Mouse (Mus musculus): ENCODE measurements around the gene 4921536K21Rik. TPM values are rescaled to one million over a fixed set of nuclear protein-coding genes. Genes with fewer than 3 reads are reported as not detected.

Gene 4921536K21Rik
- total and polyA plus RNA-seq, 3 experiments, result 0.08 to 0.40 TPM; not detected in 1

- TF ChIP-seq CTCF (IDR thresholded peaks at IDR 0.05 in 2 of 3, conservative IDR thresholded peaks at IDR 0.05 in 1 of 3; ENCODE audit: control insufficient read depth in 1 of 3, insufficient read depth in 1 of 3, low read depth in 2 of 3, low read length in 3 of 3, poor library complexity in 1 of 3, severe bottlenecking in 1 of 3) (no peak), EP300 (IDR thresholded peaks at IDR 0.05; ENCODE audit: low read depth in 1 of 2, low read length in 2 of 2) (no peak), MEF2A (IDR thresholded peaks at IDR 0.05; ENCODE audit: extremely low read depth, insufficient replicate concordance, low read depth, low read length, poor library complexity, severe bottlenecking) (no peak), RCOR1 (IDR thresholded peaks at IDR 0.05; ENCODE audit: low read depth, low read length) (no peak), TAL1 (IDR thresholded peaks at IDR 0.05; ENCODE audit: low read length) (no peak), CHD1 (IDR thresholded peaks at IDR 0.05; ENCODE audit: low read depth, low read length) (no peak), MYB (IDR thresholded peaks at IDR 0.05; ENCODE audit: low read depth, low read length) (no peak), TCF12 (IDR thresholded peaks at IDR 0.05; ENCODE audit: low read depth, low read length) (no peak), BHLHE40 (IDR thresholded peaks at IDR 0.05; ENCODE audit: borderline replicate concordance, low read depth, low read length) (no peak), JUND (IDR thresholded peaks at IDR 0.05; ENCODE audit: low read depth, low read length) (no peak)
- DNase-seq (ENCODE audit: low read depth, low spot score), result no peak
- Histone ChIP-seq H3K79me2 (ENCODE audit: control insufficient read depth, insufficient read depth, low read length, poor library complexity) (no peaks in the 10 kb centered on the region), H3K36me3 (ENCODE audit: control insufficient read depth in 1 of 2, insufficient read depth in 2 of 2, low read length in 2 of 2) (no peaks in the 10 kb centered on the region), H3K9ac (ENCODE audit: control insufficient read depth, low read depth, low read length, poor library complexity, severe bottlenecking) (no peak overlapping the region), H3K4me3 (ENCODE audit: control insufficient read depth in 1 of 2, insufficient read depth in 1 of 2, low read depth in 2 of 2, low read length in 2 of 2) (no peak overlapping the region), H3K27ac (ENCODE audit: control insufficient read depth, low read depth, low read length) (no peak overlapping the region), H3K9me3 (replicated peaks; ENCODE audit: insufficient read depth, low read length) (no peaks in the 10 kb centered on the region), H3K4me1 (ENCODE audit: control insufficient read depth in 1 of 2, insufficient read depth in 2 of 2, low read length in 2 of 2) (no peaks in the 10 kb centered on the region), H3K27me3 (ENCODE audit: control insufficient read depth in 1 of 2, insufficient read depth in 2 of 2, low read length in 2 of 2) (peaks cover 10 to 21% of the 10 kb centered on the region in 2 experiments)
These were observed 40.7 kb downstream of the 4921536K21Rik start for GRCm38 (mm10) chr11:3854156-3854555.

GRCm38 (mm10) chr11:3853481-3854034, 41.3 kb downstream of the 4921536K21Rik start:
- TF ChIP-seq USF1 (IDR thresholded peaks at IDR 0.05; ENCODE audit: low read depth, low read length) (no peak), HCFC1 (IDR thresholded peaks at IDR 0.05; ENCODE audit: low read depth, low read length) (no peak), ZMIZ1 (IDR thresholded peaks at IDR 0.05; ENCODE audit: low read depth, low read length) (no peak), ZC3H11A (IDR thresholded peaks at IDR 0.05; ENCODE audit: low read depth, low read length) (no peak), GABPA (IDR thresholded peaks at IDR 0.05; ENCODE audit: low read depth, low read length) (no peak), ELF1 (IDR thresholded peaks at IDR 0.05; ENCODE audit: low read depth, low read length) (no peak), NELFE (IDR thresholded peaks at IDR 0.05; ENCODE audit: low read depth, low read length) (no peak)
- DNase-seq (ENCODE audit: low read depth, low spot score), result no peak
- no peaks in the 10 kb centered on the region for H3K36me3 ChIP-seq (ENCODE audit: control insufficient read depth in 1 of 2, insufficient read depth in 2 of 2, low read length in 2 of 2)
- no peaks in the 10 kb centered on the region for H3K9me3 ChIP-seq (replicated peaks; ENCODE audit: insufficient read depth, low read length)
- no peaks in the 10 kb centered on the region for H3K4me1 ChIP-seq (ENCODE audit: control insufficient read depth in 1 of 2, insufficient read depth in 2 of 2, low read length in 2 of 2)
- H3K27ac ChIP-seq (ENCODE audit: control insufficient read depth, low read depth, low read length), result no peak overlapping the region
- H3K79me2 ChIP-seq (ENCODE audit: control insufficient read depth, insufficient read depth, low read length, poor library complexity), result no peaks in the 10 kb centered on the region
- H3K4me3 ChIP-seq (ENCODE audit: control insufficient read depth in 1 of 2, insufficient read depth in 1 of 2, low read depth in 2 of 2, low read length in 2 of 2), result no peak overlapping the region
- no peak overlapping the region for H3K9ac ChIP-seq (ENCODE audit: control insufficient read depth, low read depth, low read length, poor library complexity, severe bottlenecking)
- H3K27me3 ChIP-seq (ENCODE audit: control insufficient read depth in 1 of 2, insufficient read depth in 2 of 2, low read length in 2 of 2), result peaks cover 10 to 18% of the 10 kb centered on the region in 2 experiments

Data from MEL (cell line).